Mouse (Mus musculus) cerebellum, adult 2 months (tissue): Measurements from ENCODE around the gene Madd.

ENCODE experiments used
- CTCF ChIP-seq: fragments of 200-500 bp; IDR thresholded peaks from 2 replicates; pipeline ENCODE4 v1.5.1; 2011; ENCODE audit warnings: low read depth, mild to moderate bottlenecking, control low read depth, low read length, moderate library complexity, borderline replicate concordance; ENCODE audit not compliant: insufficient read depth
- POLR2A ChIP-seq: fragments of 200-500 bp; IDR thresholded peaks from 2 replicates; pipeline ENCODE4 v1.6.1; 2011; ENCODE audit warnings: low read length, control low read depth, borderline replicate concordance; ENCODE audit not compliant: insufficient read depth

GRCm38 (mm10) chr2:91139764-91140163 is 43.9 kb downstream of the Madd start:
- TF ChIP-seq CTCF (no peak), POLR2A (no peak)
